Mouse (Mus musculus): ENCODE data around the gene Rap1gap. TPM values are rescaled to one million over a fixed set of nuclear protein-coding genes. Genes with fewer than 3 reads are reported as not detected.

Rap1gap gene
- total RNA-seq, 2 experiments from 2014 or later: 263 to 285 TPM

DNA sequence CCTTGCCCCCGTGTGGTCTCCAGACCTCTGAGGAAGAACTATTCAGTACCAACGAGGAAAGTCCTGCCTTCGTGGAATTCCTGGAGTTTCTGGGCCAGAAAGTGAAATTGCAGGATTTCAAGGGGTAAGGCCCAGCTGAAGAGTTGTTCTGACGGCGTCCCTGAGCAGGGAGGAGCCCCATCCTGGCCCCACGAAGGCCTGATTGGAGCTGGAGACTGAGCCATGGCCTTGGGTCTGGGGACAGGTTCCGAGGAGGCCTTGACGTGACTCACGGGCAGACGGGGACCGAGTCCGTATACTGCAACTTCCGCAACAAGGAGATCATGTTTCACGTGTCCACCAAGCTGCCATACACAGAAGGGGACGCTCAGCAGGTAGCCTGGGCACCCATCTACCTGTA is 53.1 kb downstream of the Rap1gap start:
- no peak for DNase-seq (ENCODE audit: extremely low spot score in 1 of 2, low spot score in 1 of 2)

DNA sequence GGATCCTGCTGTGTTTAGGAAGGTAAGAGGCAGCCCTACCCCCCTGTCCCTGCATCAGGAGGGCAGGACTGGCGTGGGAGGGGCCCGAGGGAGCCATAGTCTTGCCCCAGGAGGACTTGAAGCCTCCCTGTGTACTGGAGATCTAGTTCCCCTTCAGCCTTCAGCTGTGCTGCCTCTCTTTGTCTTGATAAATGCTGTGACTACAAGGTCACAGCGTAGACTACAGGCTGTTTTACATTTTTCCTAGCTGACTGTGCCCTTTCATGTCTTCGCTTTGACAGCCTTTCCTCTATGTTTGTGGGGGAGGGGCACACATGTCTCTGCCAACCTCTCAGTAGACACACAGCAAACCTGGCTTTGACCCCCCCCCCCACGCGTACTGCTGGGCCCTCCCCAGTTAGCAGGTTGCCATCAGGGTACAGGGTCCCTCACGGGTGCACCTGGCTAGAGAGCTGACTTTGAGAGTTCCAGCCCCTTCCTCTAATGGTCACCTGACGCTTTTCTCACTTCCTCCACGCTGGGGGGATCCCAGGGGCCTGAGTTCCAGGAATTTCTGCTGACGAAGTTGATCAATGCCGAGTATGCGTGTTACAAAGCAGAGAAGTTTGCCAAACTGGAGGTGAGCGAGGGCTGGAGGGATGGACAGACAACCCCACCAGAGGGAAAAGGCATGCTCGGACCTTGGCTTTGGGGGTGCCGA is 55.0 kb downstream of the Rap1gap start:
- DNase-seq (ENCODE audit: extremely low spot score in 1 of 2, low spot score in 1 of 2): no peak

GRCm38 (mm10) chr4:137721563-137721962 is 57.0 kb downstream of the Rap1gap start:
- DNase-seq (ENCODE audit: extremely low spot score in 1 of 2, low spot score in 1 of 2): no peak

DNA sequence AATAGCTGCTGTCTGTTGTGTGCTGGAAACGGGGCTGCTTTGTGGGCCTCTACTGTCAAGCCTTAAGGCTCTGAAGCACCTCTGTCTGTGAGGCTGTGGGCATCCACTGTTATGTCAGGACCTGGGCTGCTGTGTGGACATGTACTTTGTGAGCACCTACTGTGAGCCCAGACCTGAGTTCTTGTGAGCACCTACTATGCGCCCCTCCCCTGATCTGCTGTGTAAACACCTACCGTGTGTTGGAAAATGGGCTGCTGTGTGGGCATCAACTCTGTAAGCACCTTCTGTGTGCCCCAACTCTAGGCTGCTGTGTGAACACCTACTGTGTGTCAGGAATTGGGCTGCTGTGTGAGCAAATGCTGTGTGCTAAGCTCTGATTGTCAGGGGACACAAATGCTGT is 57.7 kb downstream of the Rap1gap start:
- no peak for DNase-seq (ENCODE audit: extremely low spot score in 1 of 2, low spot score in 1 of 2)

DNA sequence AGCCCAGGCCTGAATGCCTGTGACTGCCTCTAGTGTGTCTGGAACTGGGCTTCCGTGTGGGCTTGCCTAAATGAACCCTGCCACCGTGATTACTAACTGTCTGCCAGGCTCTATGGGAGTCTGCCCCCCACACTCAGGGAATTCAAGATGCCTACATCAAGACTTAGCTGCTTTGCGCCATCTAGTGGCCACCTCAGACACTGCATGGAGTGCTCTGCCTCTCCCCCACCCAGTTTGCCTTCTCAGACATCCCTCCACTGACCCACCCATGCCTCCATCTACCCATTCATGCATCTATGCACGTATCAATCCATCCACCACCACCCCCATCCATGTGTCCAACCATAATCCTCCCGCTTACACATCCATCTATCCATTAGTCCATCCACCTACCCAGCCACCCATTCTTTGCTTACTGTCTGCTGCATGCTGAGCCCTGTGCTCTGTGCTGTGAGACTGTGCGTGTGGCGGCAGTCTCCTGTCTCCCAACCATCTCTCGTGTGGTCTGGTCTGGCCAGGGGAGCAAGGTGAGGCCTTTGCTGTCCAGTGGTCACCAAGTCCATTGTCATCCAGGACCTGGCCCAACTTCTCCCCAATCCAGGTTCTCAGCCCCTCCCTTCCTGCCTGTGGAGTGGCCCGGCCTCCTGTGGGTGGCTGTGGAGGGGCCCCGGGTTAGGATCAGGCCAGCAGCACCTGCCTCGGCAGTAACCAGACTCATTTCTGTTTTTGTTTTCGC is 58.3 kb downstream of the Rap1gap start:
- peak; percentile 79 to 89 for DNase-seq (ENCODE audit: extremely low spot score in 1 of 2, low spot score in 1 of 2)

DNA sequence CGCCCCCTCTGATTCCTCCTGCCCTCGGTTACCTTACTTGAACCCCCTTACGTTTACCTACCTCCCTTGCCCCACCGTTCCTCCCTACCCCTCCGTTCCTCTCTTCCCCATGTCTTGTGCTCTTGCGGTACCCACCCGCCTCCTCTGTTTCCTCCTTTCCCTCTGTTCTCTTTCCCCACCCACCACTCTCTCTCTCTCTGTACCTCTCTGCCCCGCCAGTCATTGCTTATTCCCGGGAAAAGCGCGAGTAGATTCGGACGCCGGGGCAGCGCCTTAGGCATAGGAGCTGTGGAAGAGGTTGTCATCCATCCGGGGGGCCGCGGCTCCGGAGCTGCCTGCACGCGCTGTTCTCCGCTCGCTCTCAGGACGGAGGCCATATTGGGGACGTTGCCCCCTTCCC is 59.0 kb downstream of the Rap1gap start:
- no peak for DNase-seq (ENCODE audit: extremely low spot score in 1 of 2, low spot score in 1 of 2)

GRCm38 (mm10) chr4:137724212-137724611 is 59.7 kb downstream of the Rap1gap start:
- DNase-seq (ENCODE audit: extremely low spot score in 1 of 2, low spot score in 1 of 2): no peak

DNA sequence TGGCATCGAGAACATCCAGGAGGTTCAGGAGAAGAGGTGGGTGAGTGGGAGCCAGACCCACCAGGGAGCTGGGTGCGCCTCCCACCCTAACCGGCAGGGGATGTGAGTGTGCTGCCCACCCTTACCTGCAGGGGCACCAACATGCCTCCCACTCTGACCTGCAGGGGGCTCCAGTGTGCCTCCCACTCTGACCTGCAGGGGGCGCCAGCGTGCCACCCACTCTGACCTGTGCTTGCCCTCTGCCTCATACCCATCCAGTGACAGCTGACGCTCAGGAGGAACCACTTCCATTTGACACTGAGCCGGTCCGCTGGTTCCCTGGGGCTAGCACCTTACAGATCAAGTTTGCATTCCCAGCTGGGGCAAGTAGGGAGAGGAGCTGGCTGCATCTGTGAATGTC is 60.2 kb downstream of the Rap1gap start:
- DNase-seq (ENCODE audit: extremely low spot score in 1 of 2, low spot score in 1 of 2): peak in 1 of 2 experiments; percentile 60

- no peak for DNase-seq (ENCODE audit: extremely low spot score in 1 of 2, low spot score in 1 of 2)
Observed at GRCm38 (mm10) chr4:137725541-137726145, 61.1 kb downstream of the Rap1gap start.

GRCm38 (mm10) chr4:137726739-137727505 is 62.4 kb downstream of the Rap1gap start:
- no peak for DNase-seq (ENCODE audit: extremely low spot score in 1 of 2, low spot score in 1 of 2)

DNA sequence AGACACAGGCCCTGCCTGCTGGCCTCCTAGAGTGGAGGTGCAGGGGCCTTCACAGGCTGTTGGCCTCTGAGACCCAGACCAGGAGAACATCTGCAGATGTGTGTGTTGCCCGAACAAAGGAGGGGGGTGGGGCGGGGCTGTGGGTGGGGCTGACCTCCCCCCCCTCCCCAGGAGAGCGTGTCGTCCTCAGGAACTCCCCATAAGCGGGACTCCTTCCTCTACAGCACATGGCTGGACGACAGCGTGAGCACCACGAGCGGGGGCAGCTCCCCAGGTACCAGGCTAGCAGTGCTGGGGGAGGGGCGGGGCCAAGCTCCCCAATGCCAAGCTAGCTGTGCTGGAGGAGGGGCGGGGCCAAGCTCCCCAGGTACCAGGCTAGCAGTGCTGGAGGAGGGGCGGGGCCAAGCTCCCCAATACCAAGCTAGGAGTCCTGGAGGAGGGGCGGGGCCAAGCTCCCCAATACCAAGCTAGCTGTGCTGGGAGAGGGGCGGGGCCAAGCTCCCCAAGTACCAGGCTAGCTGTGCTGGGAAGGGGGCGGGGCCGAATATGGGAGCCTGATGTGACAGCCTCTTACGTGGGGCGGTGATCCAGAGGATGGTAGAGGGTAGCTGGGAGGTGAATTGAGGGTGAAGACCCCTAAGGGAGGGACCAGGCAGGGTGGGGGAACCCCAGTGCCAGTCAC is 63.1 kb downstream of the Rap1gap start:
- no peak for DNase-seq (ENCODE audit: extremely low spot score in 1 of 2, low spot score in 1 of 2)

DNA sequence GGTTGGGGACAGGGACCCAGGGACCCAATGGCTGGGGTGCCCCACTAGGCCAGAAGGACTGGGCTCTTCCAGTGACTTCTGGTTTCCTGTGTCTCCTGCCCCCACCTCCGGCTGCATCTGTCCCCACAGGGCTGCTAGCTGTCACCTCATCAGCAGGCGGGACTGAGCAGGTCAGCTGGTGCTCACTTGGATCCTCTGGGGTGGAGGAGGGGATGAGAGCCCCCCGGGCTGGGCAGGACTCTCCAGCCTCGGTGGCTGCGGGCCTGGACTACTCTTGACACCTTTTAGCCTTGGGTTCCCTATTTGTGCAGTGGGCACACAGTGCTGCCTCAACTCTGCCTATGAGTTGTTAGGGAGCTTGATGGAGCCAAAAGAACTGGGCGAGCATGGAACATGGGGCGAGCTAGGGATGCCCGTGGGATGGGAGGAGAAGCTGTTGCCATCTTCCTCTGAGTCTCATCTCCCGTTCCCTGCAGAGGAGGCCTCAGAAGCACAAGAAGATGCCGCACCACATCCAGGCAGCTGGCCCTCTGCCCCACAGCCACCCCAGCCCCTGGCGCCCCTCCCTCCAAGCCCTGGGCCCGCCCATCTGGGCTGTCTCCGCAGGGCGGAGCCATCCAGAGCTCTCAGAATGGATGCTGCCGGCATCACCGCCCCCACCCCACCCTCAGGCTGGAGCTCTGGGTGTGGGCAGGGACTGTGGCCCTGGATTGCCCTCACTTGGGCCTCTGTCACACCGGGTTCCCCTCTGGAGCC is 64.1 kb downstream of the Rap1gap start:
- DNase-seq (ENCODE audit: extremely low spot score in 1 of 2, low spot score in 1 of 2): no peak

- no peak for DNase-seq (ENCODE audit: extremely low spot score in 1 of 2, low spot score in 1 of 2)
Observed at GRCm38 (mm10) chr4:137729155-137729855, 64.8 kb downstream of the Rap1gap start.

DNA sequence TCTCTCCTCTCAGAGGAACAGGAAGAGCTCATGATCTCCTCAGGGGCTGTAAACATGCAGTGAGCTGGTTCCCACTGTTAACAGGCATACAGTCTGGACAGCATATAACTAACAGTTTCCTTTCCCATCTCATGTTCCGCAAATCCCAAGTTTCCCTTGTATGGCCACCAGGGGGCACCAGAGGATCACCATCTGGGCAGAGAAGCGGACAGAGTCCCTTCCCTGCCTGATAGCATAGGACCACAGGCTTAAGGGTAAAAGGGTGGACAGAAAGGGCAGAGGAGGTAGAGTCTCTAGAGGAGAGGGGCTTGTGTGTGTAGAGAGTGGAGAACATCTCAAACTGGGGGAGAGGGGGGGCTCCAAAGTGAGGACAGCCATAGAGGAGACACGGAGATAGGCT is 65.6 kb downstream of the Rap1gap start:
- peak; percentile 86 to 96 for DNase-seq (ENCODE audit: extremely low spot score in 1 of 2, low spot score in 1 of 2)

DNA sequence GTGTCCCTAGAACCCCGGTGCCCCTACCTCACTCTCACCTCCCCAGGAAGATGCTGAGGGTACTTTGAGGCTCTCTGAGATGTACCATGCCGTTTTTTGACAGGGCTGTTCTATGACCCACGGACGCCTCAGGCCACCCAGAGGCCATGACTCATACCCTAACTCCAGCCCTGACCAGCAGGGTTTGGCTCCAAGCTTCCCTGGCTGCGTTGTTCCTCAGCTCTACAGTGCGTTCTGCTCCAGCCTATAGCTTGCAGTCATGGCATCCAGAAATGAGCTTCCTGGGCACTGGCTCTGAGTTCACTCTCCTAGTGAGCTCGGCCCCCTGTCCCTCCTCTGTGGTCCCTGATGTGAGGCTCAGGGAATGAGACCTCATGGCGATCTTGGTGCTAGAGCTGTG is 66.2 kb downstream of the Rap1gap start:
- DNase-seq (ENCODE audit: extremely low spot score in 1 of 2, low spot score in 1 of 2): no peak

DNA sequence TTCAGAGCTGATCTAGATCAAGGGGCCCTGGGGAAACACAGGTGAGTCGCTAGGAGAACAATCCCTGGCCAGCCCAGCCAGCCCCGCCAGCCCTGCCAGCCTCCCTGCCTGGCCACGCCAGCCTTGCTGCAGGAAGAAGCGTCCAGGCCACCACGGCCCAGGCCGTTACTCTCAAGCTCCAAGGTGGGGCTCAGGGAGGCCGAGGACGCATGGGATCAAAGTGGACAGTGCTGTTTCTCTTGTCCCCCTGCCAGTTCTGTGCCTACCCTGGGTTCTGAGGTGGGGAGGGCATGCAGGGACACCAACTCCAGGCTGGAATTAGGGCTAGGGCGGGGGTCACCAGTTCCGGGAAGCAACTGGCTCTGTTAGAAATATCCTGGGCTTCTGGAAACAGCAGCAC is 67.4 kb downstream of the Rap1gap start:
- DNase-seq (ENCODE audit: extremely low spot score in 1 of 2, low spot score in 1 of 2): no peak

DNA sequence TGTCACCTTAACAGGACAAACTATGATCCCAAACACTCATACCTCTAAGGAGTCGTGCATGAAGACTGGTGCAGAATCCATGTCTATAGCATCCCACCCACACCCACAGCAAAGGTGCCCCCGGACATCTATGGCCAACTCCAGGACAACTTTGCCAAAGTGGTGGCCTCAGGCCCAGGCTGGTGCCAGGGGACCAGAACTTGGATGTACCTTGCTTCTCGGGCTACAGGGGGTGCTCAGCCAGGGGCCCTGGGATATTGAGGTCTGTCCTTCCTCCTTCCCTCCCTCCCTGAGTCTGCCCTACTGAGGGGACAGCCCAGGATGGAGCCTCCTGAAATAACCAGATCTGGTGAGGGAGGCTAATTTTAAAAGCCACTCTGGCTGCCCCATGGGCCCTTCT is 67.8 kb downstream of the Rap1gap start:
- no peak for DNase-seq (ENCODE audit: extremely low spot score in 1 of 2, low spot score in 1 of 2)

DNA sequence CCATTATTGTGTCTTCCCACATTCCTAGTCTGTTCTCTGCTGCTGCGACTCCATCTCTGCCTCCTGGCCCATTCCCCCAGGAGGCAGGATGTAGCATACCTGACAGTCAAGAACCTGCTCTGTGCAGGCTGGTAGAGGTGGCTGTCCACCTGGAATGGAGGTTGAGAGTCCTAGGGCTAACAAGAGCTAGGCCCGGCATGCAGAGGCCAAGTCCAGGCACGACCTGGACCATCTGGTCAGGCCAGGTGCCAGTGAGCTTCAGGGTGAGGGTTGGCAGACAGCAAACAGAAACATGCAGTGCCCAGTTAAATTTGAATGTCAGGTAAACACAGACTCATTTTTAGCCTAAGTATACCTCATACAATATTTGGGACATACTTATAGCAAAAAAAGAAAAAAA is 68.4 kb downstream of the Rap1gap start:
- no peak for DNase-seq (ENCODE audit: extremely low spot score in 1 of 2, low spot score in 1 of 2)

DNA sequence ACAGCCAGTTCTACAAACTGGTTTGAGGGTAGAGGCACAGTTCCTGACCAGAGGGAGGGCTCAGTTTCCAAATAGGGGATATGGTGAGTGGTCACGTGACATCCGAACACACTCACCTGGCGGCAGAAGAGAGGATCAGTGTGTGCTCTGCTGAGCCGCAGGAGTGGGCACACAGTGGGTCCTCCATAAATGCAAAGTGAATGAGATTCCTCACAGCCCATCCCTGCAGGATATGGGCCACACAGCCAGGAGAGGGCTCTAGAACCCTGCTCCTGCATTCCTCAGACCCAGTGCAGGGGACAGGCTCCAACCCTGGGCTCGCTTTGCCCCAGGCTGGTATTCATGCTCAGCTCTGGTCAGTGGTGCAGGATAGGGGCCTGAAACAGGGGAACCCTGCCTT is 68.9 kb downstream of the Rap1gap start:
- no peak for DNase-seq (ENCODE audit: extremely low spot score in 1 of 2, low spot score in 1 of 2)

Data from layer of hippocampus, postnatal 25 days (tissue).